Mouse (Mus musculus): Measurements from ENCODE around the gene Cadps. TPM values are rescaled to one million over a fixed set of nuclear protein-coding genes. Genes with fewer than 3 reads are reported as not detected.

The Cadps gene
- polyA plus RNA-seq, 1 experiment from 2014 or later: 42.7 TPM

DNA sequence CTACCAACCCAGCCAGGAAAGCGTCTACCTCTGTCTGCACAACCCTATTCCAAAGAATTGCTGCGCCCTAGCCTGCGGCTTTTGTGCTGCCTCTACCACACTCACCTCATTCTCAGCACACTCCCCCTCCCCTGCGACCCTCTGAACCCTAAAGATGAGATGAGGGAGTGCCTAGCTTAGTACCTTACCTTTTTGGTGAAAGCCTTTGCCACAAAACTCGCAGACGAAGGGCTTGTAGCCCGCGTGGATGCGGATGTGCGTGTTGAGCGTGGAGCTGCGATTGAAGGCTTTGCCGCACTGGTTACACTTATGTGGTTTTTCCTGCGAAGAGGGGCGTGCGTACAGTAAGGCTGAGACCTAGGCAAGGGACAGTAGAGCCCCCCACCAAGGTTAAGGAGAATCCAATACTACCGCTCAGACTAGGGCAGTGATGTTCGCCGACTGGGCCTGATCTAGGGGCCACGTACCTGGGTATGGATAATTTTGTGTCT, 479.4 kb downstream of the Cadps start:
- Histone ChIP-seq H3K9ac (ENCODE audit: low read depth, low read length) (no peak overlapping the region), H3K4me1 (ENCODE audit: control insufficient read depth, insufficient read depth, low read length) (peaks cover 5% of the 10 kb centered on the region; the same call in 1 of the 2 replicates), H3K9me3 (replicated peaks; ENCODE audit: control insufficient read depth, low read length, poor library complexity, severe bottlenecking) (no peaks in the 10 kb centered on the region), H3K27me3 (ENCODE audit: control insufficient read depth, insufficient read depth, low read depth, low read length) (peaks cover 51% of the 10 kb centered on the region), H3K27ac (ENCODE audit: low read length) (no peak overlapping the region), H3K4me3 (ENCODE audit: low read depth, low read length) (no peak overlapping the region), H3K4me2 (ENCODE audit: low read length) (no peak overlapping the region), H3K36me3 (ENCODE audit: control insufficient read depth, insufficient read depth, low read length) (no peaks in the 10 kb centered on the region)
- no peak for ATAC-seq
- WGBS: 2% methylated on average over 20 of the region's 20 CpGs

DNA sequence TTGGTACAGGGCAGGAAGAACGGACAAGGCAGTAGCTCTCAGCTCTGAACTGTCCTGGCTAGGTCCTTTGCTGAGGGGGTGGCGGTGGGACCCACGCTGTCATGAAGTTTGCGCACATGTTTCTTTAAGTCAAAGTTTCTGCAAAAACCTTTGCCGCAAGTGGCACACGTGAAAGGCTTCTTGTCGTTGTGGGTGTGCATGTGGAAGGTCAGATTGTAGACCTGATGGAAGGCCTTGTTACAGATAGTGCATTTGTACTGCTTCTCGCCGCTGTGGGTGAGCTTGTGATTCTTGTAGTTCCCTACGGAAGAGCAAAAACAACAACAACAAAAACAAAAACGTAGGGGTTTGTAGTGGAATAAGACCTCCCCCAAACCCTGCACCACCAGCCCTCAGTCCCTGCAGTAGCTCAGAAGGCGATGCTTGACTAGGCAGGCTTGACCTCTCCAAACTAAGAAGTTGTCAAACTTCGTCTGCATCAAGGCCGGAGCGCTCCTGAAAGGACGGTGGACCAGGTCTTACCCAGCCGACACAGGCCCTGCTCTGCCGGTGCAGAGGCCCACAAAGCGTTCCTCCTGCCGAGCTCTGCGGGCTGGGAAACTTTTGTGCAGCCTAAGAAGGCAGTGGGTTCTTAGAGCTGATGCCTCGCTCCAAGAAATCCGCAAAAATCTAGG, 480.3 kb downstream of the Cadps start:
- Histone ChIP-seq H3K9ac (ENCODE audit: low read depth, low read length) (no peak overlapping the region), H3K4me3 (ENCODE audit: low read depth, low read length) (no peak overlapping the region), H3K4me1 (ENCODE audit: control insufficient read depth, insufficient read depth, low read length) (peaks cover 8% of the 10 kb centered on the region; the same call in 1 of the 2 replicates), H3K27me3 (ENCODE audit: control insufficient read depth, insufficient read depth, low read depth, low read length) (peaks cover 56% of the 10 kb centered on the region), H3K36me3 (ENCODE audit: control insufficient read depth, insufficient read depth, low read length) (no peaks in the 10 kb centered on the region), H3K4me2 (ENCODE audit: low read length) (no peak overlapping the region), H3K9me3 (replicated peaks; ENCODE audit: control insufficient read depth, low read length, poor library complexity, severe bottlenecking) (no peaks in the 10 kb centered on the region), H3K27ac (ENCODE audit: low read length) (no peak overlapping the region)
- ATAC-seq: no peak
- 2% methylated on average over 23 of the region's 23 CpGs for WGBS

DNA sequence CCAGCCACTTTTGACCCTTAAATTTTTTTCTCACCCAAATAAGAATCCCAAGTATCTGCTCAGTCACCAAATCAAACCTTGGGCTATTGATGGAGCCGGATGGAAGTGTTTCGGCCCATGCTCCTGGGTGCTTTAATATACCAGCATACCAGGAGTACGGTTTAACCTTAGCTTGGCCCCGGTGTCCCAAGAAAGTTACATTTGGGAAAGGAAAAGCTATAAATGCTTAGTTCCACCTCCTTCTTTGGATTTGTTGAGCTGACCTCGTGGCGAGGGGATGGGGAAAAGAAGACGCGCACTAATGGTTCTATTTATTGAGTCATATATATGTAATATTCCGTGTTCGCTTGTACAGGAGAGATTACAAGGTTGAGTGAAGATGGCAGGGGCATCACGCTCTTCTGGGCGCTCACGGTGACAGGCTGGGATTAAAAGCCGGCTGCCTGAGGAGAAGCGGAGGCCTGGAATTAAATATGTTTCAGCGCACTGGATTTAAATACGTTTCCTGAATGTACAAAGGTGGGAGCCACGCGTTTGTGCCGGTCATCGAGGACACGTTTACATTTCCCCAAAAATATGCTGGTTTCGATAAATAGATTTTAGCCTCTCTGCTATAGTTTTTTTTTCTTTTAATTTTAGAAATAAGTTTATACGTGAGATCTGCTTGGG, 481.0 kb downstream of the Cadps start:
- no peak for ATAC-seq
- Histone ChIP-seq H3K36me3 (ENCODE audit: control insufficient read depth, insufficient read depth, low read length) (no peaks in the 10 kb centered on the region), H3K9me3 (replicated peaks; ENCODE audit: control insufficient read depth, low read length, poor library complexity, severe bottlenecking) (no peaks in the 10 kb centered on the region), H3K27ac (ENCODE audit: low read length) (no peak overlapping the region), H3K4me1 (ENCODE audit: control insufficient read depth, insufficient read depth, low read length) (peaks cover 8% of the 10 kb centered on the region; the same call in 1 of the 2 replicates), H3K9ac (ENCODE audit: low read depth, low read length) (no peak overlapping the region), H3K4me3 (ENCODE audit: low read depth, low read length) (no peak overlapping the region), H3K27me3 (ENCODE audit: control insufficient read depth, insufficient read depth, low read depth, low read length) (peaks cover 63% of the 10 kb centered on the region), H3K4me2 (ENCODE audit: low read length) (no peak overlapping the region; the same call in 1 of the 2 replicates)
- 5% methylated on average over 24 of the region's 24 CpGs for WGBS

DNA sequence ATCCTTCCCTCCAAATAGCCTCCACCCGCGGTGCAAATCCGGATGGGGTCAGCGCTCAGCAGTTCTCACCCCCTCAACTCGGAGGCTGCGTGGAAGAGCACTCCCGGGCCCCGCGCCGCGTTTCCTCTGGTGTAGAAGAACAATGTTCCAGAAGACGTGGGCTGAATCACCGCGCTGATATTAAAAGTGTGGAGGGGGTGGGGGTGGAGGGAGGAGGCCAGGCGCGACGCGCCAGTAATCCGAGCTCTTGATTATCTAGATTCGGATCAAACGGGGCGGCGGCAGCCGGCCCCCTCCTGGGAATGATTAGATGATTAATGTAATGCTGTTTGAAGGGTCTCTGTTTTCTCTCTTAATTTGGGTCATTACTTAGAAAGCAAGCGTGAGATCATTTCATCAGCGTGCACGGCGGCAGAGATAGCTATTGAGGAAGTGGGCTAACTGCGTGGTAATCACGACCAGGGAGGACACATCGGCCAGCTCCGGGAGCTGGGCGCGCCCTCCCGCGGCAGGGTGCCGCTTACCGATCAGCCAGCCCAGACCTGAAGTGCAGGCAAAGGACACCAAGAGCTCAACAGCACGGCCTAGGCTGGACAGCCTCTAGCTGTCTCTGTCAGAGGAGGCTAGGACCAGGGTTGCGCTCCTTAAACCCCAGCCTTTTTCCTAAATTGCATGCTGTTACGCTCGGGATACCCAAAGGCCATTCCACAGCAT, 481.6 kb downstream of the Cadps start:
- H3K4me2 ChIP-seq (ENCODE audit: low read length): peak overlapping the region; percentile 16; the same call in 1 of the 2 replicates
- no peak overlapping the region for H3K4me3 ChIP-seq (ENCODE audit: low read depth, low read length)
- H3K4me1 ChIP-seq (ENCODE audit: control insufficient read depth, insufficient read depth, low read length): peaks cover 8% of the 10 kb centered on the region; the same call in 1 of the 2 replicates
- under 1% methylated on average over 42 of the region's 42 CpGs for WGBS
- H3K9me3 ChIP-seq (replicated peaks; ENCODE audit: control insufficient read depth, low read length, poor library complexity, severe bottlenecking): no peaks in the 10 kb centered on the region
- H3K36me3 ChIP-seq (ENCODE audit: control insufficient read depth, insufficient read depth, low read length): no peaks in the 10 kb centered on the region
- no peak for ATAC-seq
- H3K9ac ChIP-seq (ENCODE audit: low read depth, low read length): no peak overlapping the region
- H3K27me3 ChIP-seq (ENCODE audit: control insufficient read depth, insufficient read depth, low read depth, low read length): peaks cover 66% of the 10 kb centered on the region
- no peak overlapping the region for H3K27ac ChIP-seq (ENCODE audit: low read length)

DNA sequence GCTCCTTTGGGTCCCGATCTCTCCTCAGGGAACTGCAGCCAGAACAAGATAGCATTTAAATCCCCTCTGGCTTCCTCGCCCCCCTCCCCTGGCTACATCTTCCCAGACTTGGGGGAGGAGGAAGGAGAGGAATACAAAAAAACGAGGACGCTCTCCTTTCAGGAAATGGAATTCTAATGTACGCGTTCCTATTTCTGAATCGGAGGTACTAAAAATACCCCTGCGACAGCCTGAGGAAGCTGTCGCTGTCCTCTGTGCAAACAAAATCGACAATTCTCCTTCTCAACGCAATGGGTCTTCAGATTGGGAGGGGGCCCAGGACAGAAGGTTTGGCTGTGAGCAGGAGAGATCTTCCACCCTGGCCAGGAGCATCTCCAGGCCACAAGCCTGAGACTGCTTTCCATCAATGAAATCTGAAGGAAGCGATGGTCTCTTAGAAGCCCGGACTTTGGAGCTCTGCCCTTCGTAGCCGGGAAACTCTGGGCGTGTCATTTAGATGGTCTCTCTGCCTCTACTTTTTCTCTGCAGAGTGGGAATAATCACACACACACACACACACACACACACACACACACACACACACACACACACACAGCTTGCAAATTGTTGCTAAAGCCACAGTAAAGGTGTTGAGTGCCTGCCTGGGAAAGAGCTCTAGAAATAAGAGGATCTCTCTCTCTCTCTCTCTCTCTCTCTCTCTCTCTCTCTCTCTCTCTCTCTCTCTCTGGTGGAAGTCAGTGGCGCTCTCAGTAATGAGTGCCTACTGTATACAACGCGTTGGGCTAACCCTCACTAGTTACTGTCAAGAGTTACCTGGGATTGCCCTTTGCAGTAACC, 482.4 kb downstream of the Cadps start:
- under 1% methylated on average over 19 of the region's 19 CpGs for WGBS
- Histone ChIP-seq H3K27ac (ENCODE audit: low read length) (no peak overlapping the region), H3K9ac (ENCODE audit: low read depth, low read length) (no peak overlapping the region), H3K27me3 (ENCODE audit: control insufficient read depth, insufficient read depth, low read depth, low read length) (peaks cover 69% of the 10 kb centered on the region), H3K9me3 (replicated peaks; ENCODE audit: control insufficient read depth, low read length, poor library complexity, severe bottlenecking) (no peaks in the 10 kb centered on the region), H3K4me3 (ENCODE audit: low read depth, low read length) (no peak overlapping the region), H3K36me3 (ENCODE audit: control insufficient read depth, insufficient read depth, low read length) (no peaks in the 10 kb centered on the region), H3K4me1 (ENCODE audit: control insufficient read depth, insufficient read depth, low read length) (peaks cover 8% of the 10 kb centered on the region; the same call in 1 of the 2 replicates), H3K4me2 (ENCODE audit: low read length) (no peak overlapping the region; the same call in 1 of the 2 replicates)
- no peak for ATAC-seq

DNA sequence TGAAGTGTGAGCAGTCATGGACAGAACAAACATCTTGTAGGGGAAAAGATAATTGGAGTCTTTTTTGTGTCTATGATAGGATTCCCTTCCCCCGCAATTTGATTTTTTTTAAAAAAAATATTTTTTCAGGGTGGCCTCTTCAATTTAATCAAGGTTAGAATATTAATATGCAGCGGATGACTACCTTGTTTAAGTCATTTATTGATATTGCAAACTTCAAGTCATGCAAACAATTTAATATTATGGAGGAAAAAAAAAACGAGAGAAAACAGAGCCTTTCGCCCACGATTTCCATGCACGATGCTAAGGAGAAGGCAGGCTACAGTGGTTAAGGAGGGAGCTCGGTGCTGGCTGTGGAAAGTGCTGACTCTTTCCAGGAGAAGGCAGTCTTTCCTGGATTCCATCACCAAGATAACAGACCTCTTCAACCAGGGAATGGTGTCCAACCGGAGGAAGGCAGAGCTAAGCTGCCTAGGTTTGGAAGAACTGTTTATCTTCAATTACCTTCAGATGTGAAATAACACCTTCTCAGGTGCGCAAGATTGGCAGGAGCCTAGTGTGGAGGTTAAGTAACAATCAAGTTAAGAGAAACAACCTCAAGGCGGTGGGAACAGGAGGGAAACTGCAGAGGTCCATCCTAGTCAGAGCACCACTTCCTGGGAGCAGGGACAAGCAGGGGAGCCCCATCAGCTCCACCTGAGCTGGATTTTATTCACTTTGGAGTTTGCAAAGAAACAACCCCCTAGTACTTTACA, 483.9 kb downstream of the Cadps start:
- no peak for ATAC-seq
- no peaks in the 10 kb centered on the region for H3K36me3 ChIP-seq (ENCODE audit: control insufficient read depth, insufficient read depth, low read length)
- no peak overlapping the region for H3K4me2 ChIP-seq (ENCODE audit: low read length)
- H3K27ac ChIP-seq (ENCODE audit: low read length): no peak overlapping the region
- peaks cover 5% of the 10 kb centered on the region; the same call in 1 of the 2 replicates for H3K4me1 ChIP-seq (ENCODE audit: control insufficient read depth, insufficient read depth, low read length)
- WGBS: 2% methylated on average over 10 of the region's 10 CpGs
- no peaks in the 10 kb centered on the region for H3K9me3 ChIP-seq (replicated peaks; ENCODE audit: control insufficient read depth, low read length, poor library complexity, severe bottlenecking)
- H3K27me3 ChIP-seq (ENCODE audit: control insufficient read depth, insufficient read depth, low read depth, low read length): peaks cover 69% of the 10 kb centered on the region
- no peak overlapping the region for H3K9ac ChIP-seq (ENCODE audit: low read depth, low read length)
- no peak overlapping the region for H3K4me3 ChIP-seq (ENCODE audit: low read depth, low read length)

DNA sequence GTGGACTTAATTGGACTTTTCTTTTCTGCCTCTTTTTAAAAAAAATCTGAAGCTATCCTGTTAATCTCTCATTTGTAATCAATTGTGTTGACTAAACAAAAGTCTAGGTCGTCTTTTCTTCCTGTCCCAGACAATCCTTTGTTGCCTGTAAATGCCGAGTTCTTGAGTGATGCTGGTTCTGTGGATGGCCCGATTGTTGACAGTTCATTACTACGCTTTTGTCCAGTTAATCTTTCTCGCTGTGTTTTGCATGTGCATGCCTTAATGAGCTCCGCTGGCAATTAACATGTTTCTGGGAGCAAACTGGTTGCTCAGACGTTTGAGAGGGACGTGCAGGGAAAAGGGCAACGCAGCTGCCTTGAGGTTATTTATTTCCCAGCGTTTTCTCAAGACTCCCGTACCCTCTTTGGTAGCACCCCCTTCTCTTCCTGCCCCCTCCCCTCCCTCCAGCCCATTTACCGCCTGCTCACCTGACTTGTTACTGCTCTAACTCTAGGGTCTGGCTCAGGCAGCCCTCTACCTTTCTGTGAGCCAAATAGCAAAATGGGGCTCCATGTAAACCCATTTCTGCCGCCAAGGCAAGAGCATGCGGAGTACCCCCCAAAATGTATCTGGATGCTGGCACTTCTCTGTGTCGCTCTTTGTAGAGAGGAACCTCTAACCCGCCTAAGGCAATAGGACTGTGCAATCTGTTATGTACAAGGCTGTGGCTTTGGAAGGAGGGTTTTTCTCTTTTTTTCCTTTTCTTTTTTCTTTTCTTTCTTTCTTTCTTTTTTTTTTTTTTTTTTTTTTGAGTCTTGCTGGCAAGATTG, 484.7 kb downstream of the Cadps start:
- H3K4me3 ChIP-seq (ENCODE audit: low read depth, low read length): no peak overlapping the region
- peaks cover 5% of the 10 kb centered on the region; the same call in 1 of the 2 replicates for H3K4me1 ChIP-seq (ENCODE audit: control insufficient read depth, insufficient read depth, low read length)
- H3K27me3 ChIP-seq (ENCODE audit: control insufficient read depth, insufficient read depth, low read depth, low read length): peaks cover 64% of the 10 kb centered on the region
- ATAC-seq: peak; percentile 39
- no peaks in the 10 kb centered on the region for H3K9me3 ChIP-seq (replicated peaks; ENCODE audit: control insufficient read depth, low read length, poor library complexity, severe bottlenecking)
- 0 out of 2 replicates have a peak overlapping the region, but pooled peaks have one; percentile 16 for H3K4me2 ChIP-seq (ENCODE audit: low read length)
- H3K27ac ChIP-seq (ENCODE audit: low read length): no peak overlapping the region
- no peaks in the 10 kb centered on the region for H3K36me3 ChIP-seq (ENCODE audit: control insufficient read depth, insufficient read depth, low read length)
- no peak overlapping the region for H3K9ac ChIP-seq (ENCODE audit: low read depth, low read length)
- WGBS: 3% methylated on average over 16 of the region's 16 CpGs

All from midbrain, embryonic 16.5 days (tissue).